Mouse (Mus musculus): ENCODE measurements around the gene Npepps. TPM values are rescaled to one million over a fixed set of nuclear protein-coding genes. Genes with fewer than 3 reads are reported as not detected.

Npepps gene
- polyA plus RNA-seq, 1 experiment: 31.5 TPM

GRCm38 (mm10) chr11:97276019-97276418, 4.4 kb downstream of the Npepps start:
- TF ChIP-seq GATA1 (IDR thresholded peaks at IDR 0.05; ENCODE audit: low read length): no peak

- no peak for TF ChIP-seq GATA1 (IDR thresholded peaks at IDR 0.05; ENCODE audit: low read length)
Measured at GRCm38 (mm10) chr11:97275349-97275748, 5.1 kb downstream of the Npepps start.

GRCm38 (mm10) chr11:97273613-97274012, 6.8 kb downstream of the Npepps start:
- no peak for TF ChIP-seq GATA1 (IDR thresholded peaks at IDR 0.05; ENCODE audit: low read length)

DNA sequence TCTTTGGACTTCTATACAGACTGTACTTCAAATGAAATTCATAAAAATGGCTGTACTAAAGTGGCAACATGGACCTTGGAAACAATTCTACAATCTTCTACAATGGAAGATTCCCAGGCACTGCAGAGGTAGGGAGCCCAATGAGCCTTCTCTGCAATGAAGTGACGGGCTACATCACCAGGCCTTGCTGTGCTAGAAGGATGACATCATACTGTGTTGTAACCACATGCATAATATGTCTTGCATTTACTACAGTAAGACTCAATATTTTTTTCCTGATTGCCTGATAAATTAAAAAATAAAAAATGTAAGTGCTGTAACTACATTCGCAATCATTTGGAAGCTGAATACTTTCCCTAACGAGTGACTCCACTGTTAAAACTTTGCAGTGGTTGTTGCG, 7.6 kb downstream of the Npepps start:
- no peak for TF ChIP-seq GATA1 (IDR thresholded peaks at IDR 0.05; ENCODE audit: low read length)

- TF ChIP-seq GATA1 (IDR thresholded peaks at IDR 0.05; ENCODE audit: low read length): peak; percentile 95
Measured at GRCm38 (mm10) chr11:97246510-97247159, 33.8 kb downstream of the Npepps start.

GRCm38 (mm10) chr11:97241321-97241720, 39.1 kb downstream of the Npepps start:
- TF ChIP-seq GATA1 (IDR thresholded peaks at IDR 0.05; ENCODE audit: low read length): no peak

- TF ChIP-seq GATA1 (IDR thresholded peaks at IDR 0.05; ENCODE audit: low read length): no peak
Measured at GRCm38 (mm10) chr11:97237976-97238375, 42.5 kb downstream of the Npepps start.

- no peak for TF ChIP-seq GATA1 (IDR thresholded peaks at IDR 0.05; ENCODE audit: low read length)
Measured at GRCm38 (mm10) chr11:97232436-97232835, 48.0 kb downstream of the Npepps start.

GRCm38 (mm10) chr11:97229396-97229795, 51.0 kb downstream of the Npepps start:
- TF ChIP-seq GATA1 (IDR thresholded peaks at IDR 0.05; ENCODE audit: low read length): no peak

- no peak for TF ChIP-seq GATA1 (IDR thresholded peaks at IDR 0.05; ENCODE audit: low read length)
Measured at GRCm38 (mm10) chr11:97228985-97229384, 51.5 kb downstream of the Npepps start.

- TF ChIP-seq GATA1 (IDR thresholded peaks at IDR 0.05; ENCODE audit: low read length): no peak
Measured at GRCm38 (mm10) chr11:97226131-97226530, 54.3 kb downstream of the Npepps start.

DNA sequence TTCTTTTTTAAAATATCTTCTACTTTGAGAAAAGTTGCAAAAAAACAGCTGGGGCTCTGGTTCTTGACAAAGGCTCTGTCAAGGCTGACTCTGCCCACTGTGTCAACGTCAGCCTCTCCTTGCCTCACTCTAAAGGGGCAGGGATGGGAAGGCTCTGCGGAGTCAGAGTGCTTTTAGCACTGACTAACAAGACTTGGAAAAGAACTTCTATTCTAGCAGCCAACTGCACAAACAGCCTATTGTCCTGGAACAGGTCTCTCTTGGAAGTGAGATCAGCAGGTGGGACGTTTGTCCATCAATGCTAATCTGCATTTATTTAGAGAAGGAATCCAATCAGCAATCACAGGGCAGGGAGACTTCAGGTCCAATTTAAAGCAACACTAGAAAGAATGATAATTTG, 57.0 kb downstream of the Npepps start:
- no peak for TF ChIP-seq GATA1 (IDR thresholded peaks at IDR 0.05; ENCODE audit: low read length)

- TF ChIP-seq GATA1 (IDR thresholded peaks at IDR 0.05; ENCODE audit: low read length): no peak
Measured at GRCm38 (mm10) chr11:97221611-97222010, 58.8 kb downstream of the Npepps start.

DNA sequence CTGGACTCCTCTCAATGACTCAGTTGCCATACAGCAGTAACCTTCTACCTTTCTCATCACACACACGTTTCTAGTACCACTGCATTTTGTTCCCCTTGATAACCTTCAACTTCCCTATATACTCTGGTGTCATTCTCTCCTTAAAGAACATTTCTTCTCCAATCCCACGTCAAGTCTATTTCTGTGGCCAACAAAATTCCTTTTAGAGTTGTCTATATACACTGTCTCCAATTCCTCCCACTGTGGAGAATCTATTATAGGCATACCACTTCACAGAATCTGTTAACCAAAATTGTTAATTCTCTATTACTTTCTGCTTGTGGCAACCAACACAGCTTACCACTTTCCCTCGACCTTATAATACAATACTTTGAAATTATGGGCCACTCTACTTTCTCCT, 60.2 kb downstream of the Npepps start:
- no peak for TF ChIP-seq GATA1 (IDR thresholded peaks at IDR 0.05; ENCODE audit: low read length)

DNA sequence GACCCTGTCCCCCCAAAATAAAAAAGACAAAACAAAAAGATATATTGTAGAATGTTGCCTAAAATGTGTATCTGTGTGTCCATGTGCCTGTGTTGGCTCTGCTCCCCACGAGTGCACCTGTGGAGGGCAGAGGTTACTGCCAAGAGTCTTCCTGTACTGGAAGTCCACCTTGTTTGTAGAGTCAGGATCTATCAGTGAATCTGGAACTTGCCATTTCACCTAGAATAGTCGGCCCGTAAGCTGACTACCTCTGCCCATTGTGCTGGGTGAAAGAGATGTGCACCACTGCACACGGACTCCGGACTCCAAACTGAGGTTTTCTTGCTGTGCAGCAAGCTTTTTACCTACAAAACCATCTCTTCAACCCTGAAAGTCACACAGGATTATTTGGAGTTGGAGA, 66.0 kb downstream of the Npepps start:
- no peak for TF ChIP-seq GATA1 (IDR thresholded peaks at IDR 0.05; ENCODE audit: low read length)

DNA sequence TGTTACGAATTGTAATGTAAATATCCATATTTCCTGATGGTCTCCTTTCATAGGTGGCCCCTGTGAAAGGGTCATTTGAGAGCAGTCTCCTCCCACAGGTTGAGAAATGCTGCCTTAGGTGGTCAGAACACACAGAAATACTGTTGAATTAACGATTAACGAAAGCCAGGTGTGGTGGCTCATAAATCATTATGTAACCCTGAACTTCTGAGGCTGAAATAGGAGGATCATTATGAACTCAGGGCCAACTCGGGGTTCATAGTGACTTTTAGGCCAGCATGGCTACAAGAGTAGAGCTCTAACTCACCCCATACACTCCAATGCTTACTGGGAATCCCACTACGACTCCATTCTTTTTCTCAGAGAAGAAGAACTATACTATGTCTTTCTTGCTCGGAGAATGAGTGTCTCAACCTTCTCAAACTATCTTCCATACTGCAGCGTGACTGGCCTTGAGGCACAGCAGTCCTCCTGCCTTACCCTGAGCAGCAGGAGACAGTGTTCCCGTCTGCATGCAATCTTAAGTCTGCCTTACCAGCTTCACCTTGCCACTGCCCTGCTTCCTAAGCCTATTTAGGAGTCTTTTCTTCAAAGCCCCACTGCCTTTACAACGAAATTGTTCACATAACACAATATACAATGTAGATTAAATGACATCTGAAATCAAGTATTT, 69.6 kb downstream of the Npepps start:
- no peak for TF ChIP-seq GATA1 (IDR thresholded peaks at IDR 0.05; ENCODE audit: low read length)

DNA sequence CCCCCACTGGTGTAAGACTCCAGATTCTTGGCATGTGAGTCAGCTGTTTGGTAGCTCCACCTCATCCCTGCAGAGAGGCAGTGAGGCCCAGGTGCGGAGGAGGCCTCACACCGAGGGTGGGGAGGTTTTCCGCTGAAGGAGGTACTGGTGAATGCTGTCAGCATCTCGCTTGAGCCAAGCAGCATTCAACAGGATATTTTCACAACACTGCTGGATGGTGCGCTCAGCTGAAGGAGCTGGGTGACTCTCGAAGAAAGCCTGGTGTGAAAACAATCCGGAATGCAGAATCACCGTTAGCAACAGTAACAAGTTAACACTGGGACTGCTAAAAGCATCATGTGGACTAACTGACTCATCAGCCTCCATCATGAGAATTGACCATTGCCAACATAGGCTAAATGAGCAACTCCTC, 73.4 kb downstream of the Npepps start:
- no peak for TF ChIP-seq GATA1 (IDR thresholded peaks at IDR 0.05; ENCODE audit: low read length)

All from G1E-ER4 (cell line).